Mouse (Mus musculus): ENCODE measurements around the gene Htra3. TPM values are rescaled to one million over a fixed set of nuclear protein-coding genes. Genes with fewer than 3 reads are reported as not detected.

The Htra3 gene
- polyA plus RNA-seq, 1 experiment from 2014 or later, result 18.4 TPM

- peaks cover 20% of the 10 kb centered on the region for H3K4me1 ChIP-seq (ENCODE audit: insufficient read depth, low read length)
- 75% methylated on average over 9 of the region's 9 CpGs for WGBS
- no peaks in the 10 kb centered on the region for H3K27me3 ChIP-seq (ENCODE audit: insufficient read depth, low read length)
- H3K4me3 ChIP-seq (ENCODE audit: low read length), result no peak overlapping the region
- 0 out of 2 replicates have a peak, but pooled peaks have one; percentile 17 for ATAC-seq (ENCODE audit: low FRiP score, low TSS enrichment)
- H3K27ac ChIP-seq (ENCODE audit: low read length), result no peak overlapping the region
- H3K9ac ChIP-seq (replicated peaks; ENCODE audit: low read length), result no peak overlapping the region
- H3K4me2 ChIP-seq (replicated peaks; ENCODE audit: low read depth, low read length), result no peak overlapping the region
- no peaks in the 10 kb centered on the region for H3K36me3 ChIP-seq (ENCODE audit: insufficient read depth, low read length)
- H3K9me3 ChIP-seq (ENCODE audit: low read length), result no peaks in the 10 kb centered on the region
These were observed 68.4 kb downstream of the Htra3 start for GRCm38 (mm10) chr5:35611170-35611569.

GRCm38 (mm10) chr5:35610381-35610780 is 69.2 kb downstream of the Htra3 start:
- H3K9me3 ChIP-seq (ENCODE audit: low read length), result no peaks in the 10 kb centered on the region
- 95% methylated on average over 7 of the region's 7 CpGs for WGBS
- H3K4me1 ChIP-seq (ENCODE audit: insufficient read depth, low read length), result peaks cover 20% of the 10 kb centered on the region
- H3K27ac ChIP-seq (ENCODE audit: low read length), result no peak overlapping the region
- no peak overlapping the region for H3K9ac ChIP-seq (replicated peaks; ENCODE audit: low read length)
- no peaks in the 10 kb centered on the region for H3K27me3 ChIP-seq (ENCODE audit: insufficient read depth, low read length)
- H3K4me3 ChIP-seq (ENCODE audit: low read length), result no peak overlapping the region
- H3K36me3 ChIP-seq (ENCODE audit: insufficient read depth, low read length), result no peaks in the 10 kb centered on the region
- no peak overlapping the region for H3K4me2 ChIP-seq (replicated peaks; ENCODE audit: low read depth, low read length)
- ATAC-seq (ENCODE audit: low FRiP score, low TSS enrichment), result no peak

GRCm38 (mm10) chr5:35609971-35610370 is 69.6 kb downstream of the Htra3 start:
- no peak for ATAC-seq (ENCODE audit: low FRiP score, low TSS enrichment)

GRCm38 (mm10) chr5:35609381-35609780 is 70.2 kb downstream of the Htra3 start:
- Histone ChIP-seq H3K9ac (replicated peaks; ENCODE audit: low read length) (no peak overlapping the region), H3K9me3 (ENCODE audit: low read length) (no peaks in the 10 kb centered on the region), H3K36me3 (ENCODE audit: insufficient read depth, low read length) (no peaks in the 10 kb centered on the region), H3K4me1 (ENCODE audit: insufficient read depth, low read length) (peaks cover 20% of the 10 kb centered on the region), H3K4me3 (ENCODE audit: low read length) (no peak overlapping the region), H3K27me3 (ENCODE audit: insufficient read depth, low read length) (no peaks in the 10 kb centered on the region), H3K27ac (ENCODE audit: low read length) (peak overlapping the region; percentile 31), H3K4me2 (replicated peaks; ENCODE audit: low read depth, low read length) (no peak overlapping the region)
- 19% methylated on average over 12 of the region's 12 CpGs for WGBS
- ATAC-seq (ENCODE audit: low FRiP score, low TSS enrichment), result peak; percentile 76

More at GRCm38 (mm10) chr5:35609971-35610370, 69.6 kb downstream of the Htra3 start:
- H3K4me2 ChIP-seq (replicated peaks; ENCODE audit: low read depth, low read length), result no peak overlapping the region
- H3K27me3 ChIP-seq (ENCODE audit: insufficient read depth, low read length), result no peaks in the 10 kb centered on the region
- no peak overlapping the region for H3K27ac ChIP-seq (ENCODE audit: low read length)
- WGBS, result 59% methylated on average over 2 of the region's 2 CpGs
- H3K4me1 ChIP-seq (ENCODE audit: insufficient read depth, low read length), result peaks cover 20% of the 10 kb centered on the region
- H3K9me3 ChIP-seq (ENCODE audit: low read length), result no peaks in the 10 kb centered on the region
- no peak overlapping the region for H3K9ac ChIP-seq (replicated peaks; ENCODE audit: low read length)
- no peaks in the 10 kb centered on the region for H3K36me3 ChIP-seq (ENCODE audit: insufficient read depth, low read length)
- no peak overlapping the region for H3K4me3 ChIP-seq (ENCODE audit: low read length)

- no peak overlapping the region for H3K27ac ChIP-seq (ENCODE audit: low read length)
- 82% methylated on average over 5 of the region's 5 CpGs for WGBS
- no peaks in the 10 kb centered on the region for H3K36me3 ChIP-seq (ENCODE audit: insufficient read depth, low read length)
These were observed 71.0 kb downstream of the Htra3 start for GRCm38 (mm10) chr5:35608559-35608958.

GRCm38 (mm10) chr5:35607784-35608183 is 71.8 kb downstream of the Htra3 start:
- ATAC-seq (ENCODE audit: low FRiP score, low TSS enrichment), result no peak
- H3K9me3 ChIP-seq (ENCODE audit: low read length), result no peaks in the 10 kb centered on the region
- 87% methylated on average over 5 of the region's 7 CpGs for WGBS

More at GRCm38 (mm10) chr5:35608559-35608958, 71.0 kb downstream of the Htra3 start:
- Histone ChIP-seq H3K4me2 (replicated peaks; ENCODE audit: low read depth, low read length) (no peak overlapping the region), H3K9ac (replicated peaks; ENCODE audit: low read length) (no peak overlapping the region), H3K4me1 (ENCODE audit: insufficient read depth, low read length) (peaks cover 20% of the 10 kb centered on the region), H3K27me3 (ENCODE audit: insufficient read depth, low read length) (no peaks in the 10 kb centered on the region), H3K4me3 (ENCODE audit: low read length) (no peak overlapping the region), H3K9me3 (ENCODE audit: low read length) (no peaks in the 10 kb centered on the region)
- no peak for ATAC-seq (ENCODE audit: low FRiP score, low TSS enrichment)

GRCm38 (mm10) chr5:35606800-35607199 is 72.8 kb downstream of the Htra3 start:
- Histone ChIP-seq H3K36me3 (ENCODE audit: insufficient read depth, low read length) (no peaks in the 10 kb centered on the region; the same call in 1 of the 2 replicates), H3K27ac (ENCODE audit: low read length) (no peak overlapping the region), H3K4me1 (ENCODE audit: insufficient read depth, low read length) (peaks cover 20% of the 10 kb centered on the region), H3K4me3 (ENCODE audit: low read length) (no peak overlapping the region), H3K27me3 (ENCODE audit: insufficient read depth, low read length) (no peaks in the 10 kb centered on the region), H3K9me3 (ENCODE audit: low read length) (no peaks in the 10 kb centered on the region), H3K9ac (replicated peaks; ENCODE audit: low read length) (no peak overlapping the region), H3K4me2 (replicated peaks; ENCODE audit: low read depth, low read length) (no peak overlapping the region)
- ATAC-seq (ENCODE audit: low FRiP score, low TSS enrichment), result no peak
- 89% methylated on average over 7 of the region's 7 CpGs for WGBS

More at GRCm38 (mm10) chr5:35607784-35608183, 71.8 kb downstream of the Htra3 start:
- no peaks in the 10 kb centered on the region for H3K27me3 ChIP-seq (ENCODE audit: insufficient read depth, low read length)
- H3K4me2 ChIP-seq (replicated peaks; ENCODE audit: low read depth, low read length), result no peak overlapping the region
- no peak overlapping the region for H3K27ac ChIP-seq (ENCODE audit: low read length)
- no peaks in the 10 kb centered on the region; the same call in 1 of the 2 replicates for H3K36me3 ChIP-seq (ENCODE audit: insufficient read depth, low read length)
- no peak overlapping the region for H3K9ac ChIP-seq (replicated peaks; ENCODE audit: low read length)
- peaks cover 20% of the 10 kb centered on the region for H3K4me1 ChIP-seq (ENCODE audit: insufficient read depth, low read length)
- no peak overlapping the region for H3K4me3 ChIP-seq (ENCODE audit: low read length)

GRCm38 (mm10) chr5:35605355-35605754 is 74.2 kb downstream of the Htra3 start:
- no peak overlapping the region for H3K27ac ChIP-seq (ENCODE audit: low read length)
- no peaks in the 10 kb centered on the region for H3K27me3 ChIP-seq (ENCODE audit: insufficient read depth, low read length)
- H3K4me2 ChIP-seq (replicated peaks; ENCODE audit: low read depth, low read length), result no peak overlapping the region
- no peak overlapping the region for H3K9ac ChIP-seq (replicated peaks; ENCODE audit: low read length)
- ATAC-seq (ENCODE audit: low FRiP score, low TSS enrichment), result no peak
- 80% methylated on average over 7 of the region's 7 CpGs for WGBS
- peaks cover 4% of the 10 kb centered on the region for H3K36me3 ChIP-seq (ENCODE audit: insufficient read depth, low read length)
- no peak overlapping the region for H3K4me3 ChIP-seq (ENCODE audit: low read length)
- peaks cover 17% of the 10 kb centered on the region for H3K4me1 ChIP-seq (ENCODE audit: insufficient read depth, low read length)
- no peaks in the 10 kb centered on the region for H3K9me3 ChIP-seq (ENCODE audit: low read length)

Other genes with a start within 250 kb of the Htra3 start
- 6.9 and 7.7 TPM in 2 replicates for gene Cpz, start 154.1 kb downstream of the Htra3 start, polyA plus RNA-seq (2015; fragmentation: Nextera tagmentation; extraction: Ambion mirVana)
- 9.4 and 9.5 TPM in 2 replicates for gene Trmt44, start 104.7 kb downstream of the Htra3 start, polyA plus RNA-seq (2015; fragmentation: Nextera tagmentation; extraction: Ambion mirVana)
- 14.4 and 16.6 TPM in 2 replicates for gene Acox3, start 96.7 kb downstream of the Htra3 start, polyA plus RNA-seq (2015; fragmentation: Nextera tagmentation; extraction: Ambion mirVana)
- 25.2 and 27.6 TPM in 2 replicates for gene Sh3tc1, start 60.2 kb upstream of the Htra3 start, polyA plus RNA-seq (2015; fragmentation: Nextera tagmentation; extraction: Ambion mirVana)
- gene Ablim2, start 78.1 kb upstream of the Htra3 start, polyA plus RNA-seq (2015; fragmentation: Nextera tagmentation; extraction: Ambion mirVana), result 2.8 and 3.0 TPM in 2 replicates
- gene Afap1, start 213.5 kb upstream of the Htra3 start, polyA plus RNA-seq (2015; fragmentation: Nextera tagmentation; extraction: Ambion mirVana), result 22.8 and 28.1 TPM in 2 replicates

All from kidney, embryonic 16.5 days (tissue).